Mouse (Mus musculus): Measurements from ENCODE around the gene Aig1. TPM values are rescaled to one million over a fixed set of nuclear protein-coding genes. Genes with fewer than 3 reads are reported as not detected.

Aig1 gene
- polyA plus RNA-seq (2012; fragmentation: generic; extraction: Trizol), result 11.3 TPM
- long read RNA-seq, experiment 1, partial matches to known transcripts, result 2 of 9 reads
- long read RNA-seq, experiment 1, other reads (novel, unspliced or antisense), result 7 of 9 reads
- long read RNA-seq, experiment 2, partial matches to known transcripts, result 0 of 3 reads
- long read RNA-seq, experiment 2, other reads (novel, unspliced or antisense), result 2 of 3 reads

DNA sequence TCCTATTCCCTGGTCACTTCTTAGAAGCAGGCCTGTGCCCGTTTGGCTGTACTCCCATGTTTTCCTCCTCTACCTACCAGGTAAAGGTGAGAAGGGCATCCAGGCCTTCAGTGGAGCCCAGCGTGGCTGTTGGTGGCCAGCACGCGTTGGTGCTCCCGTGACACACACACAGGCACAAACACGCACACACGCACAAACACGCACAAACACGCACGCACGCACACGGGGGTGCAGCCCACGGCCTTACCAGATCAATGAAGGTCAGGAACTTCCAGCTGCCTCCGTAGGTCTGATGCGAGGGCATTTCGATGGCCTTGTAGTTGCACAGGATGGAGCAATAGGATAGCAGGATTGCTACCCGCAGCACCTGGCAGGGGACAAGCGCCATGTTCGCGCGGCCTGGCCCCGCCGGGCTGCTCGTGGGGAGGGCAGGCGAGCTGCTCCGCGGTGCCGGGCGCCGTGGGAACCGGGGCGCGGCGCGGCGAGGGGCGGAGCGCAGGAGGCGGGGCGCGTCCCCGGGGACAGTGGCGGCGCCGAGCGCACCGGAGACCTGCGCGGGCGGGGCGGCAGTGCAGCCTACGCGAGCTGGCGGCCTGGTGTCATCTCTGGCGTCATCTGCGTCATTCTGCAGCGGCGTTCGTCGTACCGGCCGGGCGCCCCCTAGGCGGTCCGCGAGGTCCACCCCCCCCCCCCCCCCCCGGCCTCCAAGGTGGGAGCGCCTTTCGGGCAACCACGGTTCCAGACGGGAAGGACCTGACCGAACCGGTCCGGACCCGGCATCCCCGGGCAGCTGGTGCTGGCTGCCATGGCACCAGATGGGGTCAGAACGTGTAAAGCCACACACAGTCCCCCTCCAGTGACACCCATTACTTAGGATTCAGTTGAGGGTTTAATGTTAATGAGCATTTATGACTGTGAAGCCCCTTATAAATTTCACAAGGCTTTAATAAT lies at the start of gene Aig1:
Aig1 (minus strand) TSS at position 610 of the 951 bp plus-strand sequence.
- Histone ChIP-seq H3K79me3 (ENCODE audit: low read depth) (no peaks in the 10 kb centered on the region), H3K79me2 (ENCODE audit: control insufficient read depth, insufficient read depth) (no peaks in the 10 kb centered on the region), H3K36me3 (ENCODE audit: control insufficient read depth, insufficient read depth) (no peaks in the 10 kb centered on the region), H3ac (ENCODE audit: control insufficient read depth, insufficient read length, low read depth) (no peak within 1 kb of the TSS), H3K27me3 (ENCODE audit: control insufficient read depth, insufficient read depth, insufficient read length) (no peaks in the 10 kb centered on the region), H3K4me3 (ENCODE audit: insufficient read depth, poor library complexity, severe bottlenecking) (no peak within 1 kb of the TSS)
- TF ChIP-seq USF1 (IDR thresholded peaks at IDR 0.05; ENCODE audit: low read depth) (no peak), CTCF (IDR thresholded peaks at IDR 0.05; ENCODE audit: control insufficient read depth, insufficient read depth, insufficient read length) (peak; percentile 2), CEBPB (IDR thresholded peaks at IDR 0.05; ENCODE audit: low read depth) (no peak), MYOG (IDR thresholded peaks at IDR 0.05; ENCODE audit: control insufficient read depth, extremely low read depth, insufficient read length) (no peak), MAX (IDR thresholded peaks at IDR 0.05) (no peak), FOSL1 (IDR thresholded peaks at IDR 0.05; ENCODE audit: insufficient read depth, low read length, poor library complexity, severe bottlenecking) (no peak), MYOD1 (IDR thresholded peaks at IDR 0.05; ENCODE audit: control insufficient read depth, insufficient read length, low read depth) (no peak)

DNA sequence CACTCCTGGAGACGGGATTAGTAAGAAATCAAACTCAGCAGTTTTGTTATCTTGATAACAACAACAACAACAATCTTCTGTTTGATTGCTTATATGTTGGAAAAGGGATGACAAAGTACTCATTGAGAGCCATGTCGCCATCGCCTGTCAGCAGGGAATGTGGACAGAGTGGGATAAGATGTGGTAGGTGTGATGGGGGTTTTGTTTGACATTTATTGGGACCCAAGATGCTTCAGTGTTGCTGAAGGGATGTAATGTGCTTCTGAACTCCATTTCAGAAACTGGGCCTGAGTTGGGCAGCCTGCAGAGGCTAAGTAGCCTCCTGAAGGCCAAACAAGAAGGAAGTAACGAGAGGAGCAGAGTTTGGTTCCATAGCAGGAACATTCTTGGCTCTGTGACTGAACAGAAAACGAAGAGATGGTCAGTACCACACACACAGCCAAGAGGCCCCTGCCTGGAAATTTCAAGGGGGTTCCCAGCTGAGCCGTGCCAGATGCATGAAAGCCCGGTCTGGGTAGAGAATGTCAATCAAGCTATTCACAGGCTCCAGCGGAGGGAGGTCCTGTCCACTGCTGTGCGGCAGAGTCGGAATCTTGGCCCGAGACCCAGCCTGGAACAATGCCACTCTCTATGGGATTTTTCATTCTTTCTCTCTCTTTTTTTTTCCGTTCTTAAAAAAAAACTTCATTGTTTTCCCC lies 48.0 kb upstream of the Aig1 start:
- H3ac ChIP-seq (ENCODE audit: control insufficient read depth, insufficient read length, low read depth), result no peak overlapping the region
- no peak for TF ChIP-seq FOSL1 (IDR thresholded peaks at IDR 0.05; ENCODE audit: insufficient read depth, low read length, poor library complexity, severe bottlenecking)
- TF ChIP-seq CEBPB (IDR thresholded peaks at IDR 0.05; ENCODE audit: low read depth), result no peak
- TF ChIP-seq MYOD1 (IDR thresholded peaks at IDR 0.05; ENCODE audit: control insufficient read depth, insufficient read length, low read depth), result no peak
- H3K79me3 ChIP-seq (ENCODE audit: low read depth), result no peaks in the 10 kb centered on the region
- H3K79me2 ChIP-seq (ENCODE audit: control insufficient read depth, insufficient read depth), result no peaks in the 10 kb centered on the region
- H3K4me3 ChIP-seq (ENCODE audit: insufficient read depth, poor library complexity, severe bottlenecking), result no peak overlapping the region
- H3K27me3 ChIP-seq (ENCODE audit: control insufficient read depth, insufficient read depth, insufficient read length), result no peaks in the 10 kb centered on the region
- H3K36me3 ChIP-seq (ENCODE audit: control insufficient read depth, insufficient read depth), result no peaks in the 10 kb centered on the region

DNA sequence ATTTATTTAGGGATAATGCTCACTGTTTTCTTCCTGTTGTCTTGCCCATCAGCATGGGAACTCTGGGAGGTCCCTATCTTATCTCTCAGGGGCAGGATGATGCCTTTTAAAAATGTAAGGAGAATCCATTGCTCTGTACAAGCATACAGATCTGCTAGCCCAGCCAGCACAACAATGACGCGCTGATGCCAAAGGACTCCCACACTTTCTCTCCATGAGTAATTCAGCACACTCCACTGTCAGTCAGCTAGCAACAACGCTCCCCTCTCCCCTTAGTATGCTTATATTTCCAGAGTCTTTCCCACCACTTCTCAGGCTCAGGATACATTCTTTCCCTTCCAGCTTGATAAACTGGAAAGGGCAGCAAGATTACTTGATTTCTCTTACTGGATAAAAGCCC lies 46.4 kb upstream of the Aig1 start:
- Histone ChIP-seq H3ac (ENCODE audit: control insufficient read depth, insufficient read length, low read depth) (no peak overlapping the region), H3K79me2 (ENCODE audit: control insufficient read depth, insufficient read depth) (no peaks in the 10 kb centered on the region), H3K36me3 (ENCODE audit: control insufficient read depth, insufficient read depth) (no peaks in the 10 kb centered on the region), H3K27me3 (ENCODE audit: control insufficient read depth, insufficient read depth, insufficient read length) (no peaks in the 10 kb centered on the region), H3K4me3 (ENCODE audit: insufficient read depth, poor library complexity, severe bottlenecking) (no peak overlapping the region), H3K79me3 (ENCODE audit: low read depth) (no peaks in the 10 kb centered on the region)
- TF ChIP-seq MAX (IDR thresholded peaks at IDR 0.05) (no peak), USF1 (IDR thresholded peaks at IDR 0.05; ENCODE audit: low read depth) (no peak), CTCF (IDR thresholded peaks at IDR 0.05; ENCODE audit: control insufficient read depth, insufficient read depth, insufficient read length) (no peak), MYOD1 (IDR thresholded peaks at IDR 0.05; ENCODE audit: control insufficient read depth, insufficient read length, low read depth) (no peak), CEBPB (IDR thresholded peaks at IDR 0.05; ENCODE audit: low read depth) (no peak), FOSL1 (IDR thresholded peaks at IDR 0.05; ENCODE audit: insufficient read depth, low read length, poor library complexity, severe bottlenecking) (no peak), MYOG (IDR thresholded peaks at IDR 0.05; ENCODE audit: control insufficient read depth, extremely low read depth, insufficient read length) (no peak)

DNA sequence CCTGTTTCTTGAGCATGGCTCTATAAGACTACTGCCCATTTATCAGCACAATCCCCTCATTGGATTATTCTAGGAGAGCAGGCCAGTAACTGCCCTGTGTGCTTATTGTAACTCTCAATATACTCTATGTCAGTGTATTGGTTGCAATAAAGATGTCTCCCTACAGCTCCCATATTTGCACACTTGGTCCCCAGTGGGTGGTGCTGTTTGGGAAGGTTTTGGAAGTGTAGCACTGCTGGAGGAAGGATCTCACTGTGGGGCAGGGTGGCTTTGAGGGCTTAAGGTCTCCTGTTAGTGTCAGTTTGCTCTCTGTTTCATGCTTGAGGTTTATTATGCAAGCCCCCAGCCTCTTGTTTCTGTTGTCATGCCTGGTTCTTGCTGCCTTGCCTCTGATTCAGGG lies 44.9 kb upstream of the Aig1 start:
- TF ChIP-seq MYOD1 (IDR thresholded peaks at IDR 0.05; ENCODE audit: control insufficient read depth, insufficient read length, low read depth) (no peak), CEBPB (IDR thresholded peaks at IDR 0.05; ENCODE audit: low read depth) (no peak)
- H3K79me3 ChIP-seq (ENCODE audit: low read depth), result no peaks in the 10 kb centered on the region
- H3K4me3 ChIP-seq (ENCODE audit: insufficient read depth, poor library complexity, severe bottlenecking), result no peak overlapping the region
- H3K36me3 ChIP-seq (ENCODE audit: control insufficient read depth, insufficient read depth), result no peaks in the 10 kb centered on the region
- no peaks in the 10 kb centered on the region for H3K27me3 ChIP-seq (ENCODE audit: control insufficient read depth, insufficient read depth, insufficient read length)
- H3K79me2 ChIP-seq (ENCODE audit: control insufficient read depth, insufficient read depth), result no peaks in the 10 kb centered on the region
- H3ac ChIP-seq (ENCODE audit: control insufficient read depth, insufficient read length, low read depth), result no peak overlapping the region

DNA sequence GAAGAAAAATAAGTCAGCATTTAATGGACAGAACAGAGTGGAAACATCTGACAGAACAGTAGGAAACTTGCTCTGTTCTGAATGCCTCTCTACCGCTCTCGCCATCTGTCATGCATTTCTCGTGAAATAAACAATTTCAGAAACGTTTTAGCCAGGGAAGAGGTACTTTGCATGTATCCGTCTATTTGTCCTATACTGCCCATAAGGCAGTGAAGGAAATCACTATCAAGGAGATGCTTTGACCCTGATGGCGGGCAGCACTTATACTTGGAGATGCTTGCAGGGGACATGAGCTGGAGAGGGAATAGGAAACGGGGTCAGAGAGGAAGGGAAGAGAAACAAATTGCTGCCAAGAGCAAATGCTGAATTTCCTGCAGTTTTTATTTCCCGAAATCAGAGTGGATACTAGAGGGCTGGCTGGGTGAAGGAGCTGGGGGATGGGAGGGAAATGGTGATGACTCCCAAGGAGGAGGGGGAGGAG lies 37.5 kb upstream of the Aig1 start:
- Histone ChIP-seq H3K4me3 (ENCODE audit: insufficient read depth, poor library complexity, severe bottlenecking) (no peak overlapping the region), H3ac (ENCODE audit: control insufficient read depth, insufficient read length, low read depth) (no peak overlapping the region), H3K79me2 (ENCODE audit: control insufficient read depth, insufficient read depth) (no peaks in the 10 kb centered on the region), H3K27me3 (ENCODE audit: control insufficient read depth, insufficient read depth, insufficient read length) (no peaks in the 10 kb centered on the region), H3K36me3 (ENCODE audit: control insufficient read depth, insufficient read depth) (no peaks in the 10 kb centered on the region), H3K79me3 (ENCODE audit: low read depth) (no peaks in the 10 kb centered on the region)
- no peak for TF ChIP-seq MYOG (IDR thresholded peaks at IDR 0.05; ENCODE audit: control insufficient read depth, extremely low read depth, insufficient read length)
